25 mouse cellular contexts compared by ENCODE assay signal in the genomic region with DNA sequence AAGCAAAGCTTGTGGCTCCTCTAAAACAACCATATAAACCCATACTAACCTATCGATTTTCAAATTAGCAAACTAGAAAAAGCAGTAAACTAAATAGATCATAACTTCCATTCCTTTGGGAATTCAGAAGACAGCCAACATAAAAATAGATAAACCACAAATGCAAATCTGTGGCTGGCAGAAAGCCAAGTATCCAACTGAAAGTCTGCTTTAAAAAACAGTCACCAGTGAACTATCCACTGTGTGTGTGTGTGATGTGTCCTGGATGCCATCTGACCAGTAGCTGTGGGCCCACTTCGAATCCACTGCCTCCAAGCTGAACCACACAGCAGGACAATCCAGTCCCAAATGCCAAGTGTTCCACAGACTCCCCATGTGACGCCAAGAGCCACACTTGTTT. TPM values are rescaled to one million over a fixed set of nuclear protein-coding genes. Genes with fewer than 3 reads are reported as not detected.
"Had no signal": no experiment of that assay in that cellular context is flagged by ENCODE, and none has a peak within 500 bp of the region (broad histone marks: within the 10 kb centered on the region; RNA-seq: fewer than 3 reads in every experiment).

No protein-coding gene starts in this region.

- H3K4me3 ChIP-seq: limb, embryonic 10.5 days; limb, embryonic 13.5 days; liver, embryonic 12.5 days; liver, embryonic 15.5 days; midbrain, embryonic 10.5 days; midbrain, embryonic 13.5 days; myocyte; neural tube, embryonic 13.5 days; stomach, embryonic 15.5 days had no signal

- H3K4me2 ChIP-seq: limb, embryonic 13.5 days; liver, embryonic 12.5 days; liver, embryonic 15.5 days; midbrain, embryonic 13.5 days; neural tube, embryonic 13.5 days; stomach, embryonic 15.5 days had no signal

- DNase-seq: kidney, adult 18-20 months; kidney, adult 9 months; kidney, postnatal 14 days; kidney, postnatal 4 days; layer of hippocampus, postnatal 36 days; liver; lung, adult 18-20 months; retina, postnatal 1 day; spleen, adult 18-20 months; thymus, postnatal 25 days had no signal

- H3K9me3 ChIP-seq: limb, embryonic 10.5 days; limb, embryonic 13.5 days; liver, embryonic 12.5 days; liver, embryonic 15.5 days; midbrain, embryonic 10.5 days; midbrain, embryonic 13.5 days; neural tube, embryonic 13.5 days; stomach, embryonic 15.5 days had no signal

- ATAC-seq: intestine, embryonic 16.5 days; liver, embryonic 12.5 days; midbrain, embryonic 13.5 days; midbrain, embryonic 16.5 days had no signal

- H3K27ac ChIP-seq: limb, embryonic 10.5 days; limb, embryonic 13.5 days; liver, embryonic 12.5 days; liver, embryonic 15.5 days; macrophage; midbrain, embryonic 10.5 days; midbrain, embryonic 13.5 days; neural tube, embryonic 13.5 days; stomach, embryonic 15.5 days had no signal

- H3K4me1 ChIP-seq: limb, embryonic 10.5 days; liver, embryonic 12.5 days; liver, embryonic 15.5 days; stomach, embryonic 15.5 days had no signal

- H3K27me3 ChIP-seq: limb, embryonic 13.5 days; liver, embryonic 12.5 days; liver, embryonic 15.5 days; midbrain, embryonic 13.5 days; neural tube, embryonic 13.5 days; stomach, embryonic 15.5 days had no signal

- H3K36me3 ChIP-seq: limb, embryonic 10.5 days; limb, embryonic 13.5 days; liver, embryonic 12.5 days; liver, embryonic 15.5 days; midbrain, embryonic 10.5 days; midbrain, embryonic 13.5 days; neural tube, embryonic 13.5 days; stomach, embryonic 15.5 days had no signal

- H3K9ac ChIP-seq: limb, embryonic 13.5 days; liver, embryonic 12.5 days; liver, embryonic 15.5 days; midbrain, embryonic 13.5 days; neural tube, embryonic 13.5 days; stomach, embryonic 15.5 days had no signal

RNA-seq across cellular contexts. Expression of a gene that starts 45.8 kb away (rescaled TPM):
- total RNA-seq: megakaryocyte, adult 5-6 weeks; monocyte, adult 5-6 weeks; neutrophil, adult 5-6 weeks had no signal
- polyA plus RNA-seq: macrophage, myocyte had no signal
